Mouse (Mus musculus): ENCODE measurements at regions not wholly inside any gene's neighbourhood (a gene's known extent, or its start where the extent isn't known, plus 50 kb on each side); places are given as distances from the start of the nearest gene placed in this dataset.
"Not testable (repeated sequence)": the region's sequence is repeated elsewhere in the genome, so short reads cannot be mapped to it uniquely, and the experiment has no call there.

DNA sequence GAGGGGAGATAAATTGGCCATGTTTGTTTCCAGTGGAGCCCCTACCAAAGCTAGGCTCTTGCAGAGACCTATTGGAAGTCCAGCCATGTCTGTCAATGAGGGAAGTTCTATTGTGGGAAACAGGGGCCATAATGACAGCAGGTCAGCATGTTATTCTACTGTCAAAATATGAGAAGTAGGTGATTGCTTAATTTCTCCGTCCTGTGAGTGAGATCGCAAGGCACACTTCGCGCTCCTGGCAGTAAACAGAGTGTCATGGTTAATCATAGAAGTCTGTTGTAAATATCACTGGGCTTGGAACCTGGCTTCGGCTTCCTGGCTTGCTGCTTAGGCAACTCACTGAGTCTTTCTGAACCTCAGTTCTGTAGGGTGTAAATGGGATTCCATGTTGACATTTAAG, 72.5 kb upstream of the Ccdc122 start:
- DNase-seq (ENCODE audit: low spot score) = no peak

DNA sequence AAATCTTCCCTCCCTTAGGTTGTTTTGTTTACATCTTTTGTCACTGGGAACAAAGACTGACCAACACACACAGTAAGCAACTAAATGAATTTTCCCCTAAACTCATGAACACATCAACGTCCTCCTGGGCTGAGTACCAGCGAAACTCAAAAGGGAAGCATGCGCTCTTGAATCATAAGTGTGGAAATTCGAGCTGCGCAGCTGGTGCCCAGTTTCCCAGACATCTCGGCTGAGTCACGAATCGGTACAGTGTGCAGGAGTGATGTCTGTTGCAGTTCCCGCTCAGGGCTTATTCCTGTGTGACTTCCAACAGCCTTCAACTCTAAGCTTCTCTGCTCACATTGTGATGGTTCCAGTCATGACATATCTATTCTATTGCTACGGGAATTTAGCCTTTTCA, 77.7 kb upstream of the Ccdc122 start:
- no peak for DNase-seq (ENCODE audit: low spot score)

DNA sequence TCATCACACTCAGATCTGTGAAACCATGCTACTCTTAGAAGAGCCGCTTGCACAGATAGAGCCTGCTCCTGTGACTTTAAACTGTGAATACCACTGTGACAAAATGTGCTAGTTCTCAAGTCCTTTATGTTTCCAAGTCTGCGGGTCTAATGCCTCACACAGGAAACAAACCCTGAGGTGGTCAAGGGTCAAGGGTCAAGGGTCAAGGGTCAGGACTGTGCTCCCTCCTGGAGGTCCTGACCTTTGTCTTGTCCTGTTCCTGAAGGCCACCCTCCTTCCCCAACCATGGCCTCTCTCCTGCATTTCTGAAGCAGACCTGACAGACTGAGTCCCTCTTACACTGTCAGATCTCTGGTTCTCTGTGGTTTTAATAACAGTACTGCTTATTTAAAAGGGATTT, 79.4 kb upstream of the Ccdc122 start:
- DNase-seq (ENCODE audit: low spot score) = no peak

DNA sequence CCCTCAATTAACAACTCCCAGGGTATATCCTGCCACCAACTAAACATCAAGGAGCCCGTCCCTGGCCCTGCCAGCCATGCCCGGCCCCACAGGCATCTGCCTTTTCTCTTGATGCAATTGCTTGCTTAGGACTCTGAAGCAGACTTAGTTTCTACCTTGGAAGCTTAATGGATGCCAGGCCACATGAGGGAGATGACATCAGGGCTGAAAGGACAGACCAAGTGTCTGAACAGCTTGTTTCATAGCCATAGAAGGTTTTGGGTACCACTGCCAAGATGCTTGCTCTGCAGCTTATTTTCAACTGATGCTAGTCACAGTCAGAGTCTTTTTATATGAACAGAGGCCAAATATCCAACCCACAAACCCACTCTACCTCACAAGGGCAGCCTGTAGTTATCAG, 83.4 kb upstream of the Ccdc122 start:
- no peak for DNase-seq (ENCODE audit: low spot score)

DNA sequence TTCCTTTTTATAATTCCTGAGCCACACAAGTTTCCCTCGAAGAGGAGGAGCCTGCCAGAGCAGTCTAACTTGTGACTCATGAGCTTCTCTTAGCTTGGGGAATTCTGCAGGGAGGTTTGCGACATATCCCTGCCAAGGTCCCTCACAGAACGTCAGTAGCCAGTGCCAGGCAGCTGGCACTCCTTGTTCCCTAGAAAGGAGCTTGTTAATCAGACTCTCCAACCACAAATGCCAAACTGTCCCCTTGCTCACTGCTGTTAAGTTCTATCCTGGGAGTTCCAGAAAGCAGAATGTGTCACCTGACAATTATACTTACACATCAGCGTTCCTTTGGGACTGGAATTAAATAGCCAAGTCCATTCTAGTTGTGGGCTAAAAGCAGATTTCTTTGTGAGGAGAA, 85.1 kb upstream of the Ccdc122 start:
- DNase-seq (ENCODE audit: low spot score) = peak; percentile 24

DNA sequence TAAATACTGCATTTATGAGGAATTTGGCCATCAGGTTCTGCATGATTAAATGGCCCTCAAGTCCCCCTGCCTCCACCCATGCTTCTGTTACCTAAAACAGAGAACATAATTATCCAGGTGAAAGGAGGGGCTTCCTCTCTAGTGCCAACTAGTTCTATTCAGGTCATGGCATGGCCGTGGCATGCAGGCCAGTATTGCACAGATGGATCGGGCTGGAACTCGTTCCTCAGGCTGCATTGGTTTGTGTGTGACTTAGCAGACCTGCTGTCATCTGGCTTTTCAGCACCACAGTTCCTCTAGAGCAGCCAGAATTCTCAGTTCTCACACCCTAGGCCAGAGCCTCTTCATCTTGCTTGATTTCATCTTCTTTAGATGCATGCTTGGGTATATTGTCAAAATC, 87.2 kb upstream of the Ccdc122 start:
- no peak for DNase-seq (ENCODE audit: low spot score)

DNA sequence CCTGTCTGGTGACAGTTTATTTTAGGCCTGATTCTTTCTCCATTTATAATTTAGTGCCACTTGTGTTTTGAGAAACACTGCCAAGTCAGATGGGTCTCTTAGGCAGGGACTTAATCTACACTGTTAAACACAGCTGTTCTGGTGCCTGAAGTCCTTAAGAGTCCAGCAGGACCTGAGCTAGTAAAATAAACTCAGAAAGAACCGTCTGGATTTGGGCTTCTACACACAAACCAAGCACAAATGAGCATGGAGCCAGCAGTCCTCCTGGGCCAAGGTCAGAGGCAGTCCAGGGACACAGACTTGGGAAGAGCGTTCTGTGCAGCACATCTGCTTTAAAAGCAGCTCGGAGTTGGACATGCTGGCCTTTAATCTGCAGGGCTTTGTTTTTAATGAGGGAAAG, 87.6 kb upstream of the Ccdc122 start:
- peak; percentile 5 for DNase-seq (ENCODE audit: low spot score)

DNA sequence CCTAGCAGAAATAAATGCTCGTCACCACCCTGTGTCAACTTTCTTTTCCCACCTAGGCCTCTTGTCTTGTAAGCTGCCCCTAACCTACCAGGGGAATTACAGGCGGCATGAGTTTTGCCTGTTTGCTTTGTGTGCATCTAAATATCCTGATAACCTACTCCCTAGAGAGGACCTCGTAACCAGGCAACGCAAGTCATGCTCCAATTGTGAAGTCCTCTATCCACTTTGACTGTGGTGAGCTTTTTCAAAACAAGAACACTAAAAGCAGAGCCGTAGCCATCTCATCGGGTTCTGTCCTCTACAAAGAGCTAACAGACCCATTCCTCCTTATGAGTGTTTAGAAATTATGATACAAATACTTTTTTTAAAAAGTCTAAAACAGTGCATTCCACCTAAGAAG, 88.1 kb upstream of the Ccdc122 start:
- no peak for DNase-seq (ENCODE audit: low spot score)

DNA sequence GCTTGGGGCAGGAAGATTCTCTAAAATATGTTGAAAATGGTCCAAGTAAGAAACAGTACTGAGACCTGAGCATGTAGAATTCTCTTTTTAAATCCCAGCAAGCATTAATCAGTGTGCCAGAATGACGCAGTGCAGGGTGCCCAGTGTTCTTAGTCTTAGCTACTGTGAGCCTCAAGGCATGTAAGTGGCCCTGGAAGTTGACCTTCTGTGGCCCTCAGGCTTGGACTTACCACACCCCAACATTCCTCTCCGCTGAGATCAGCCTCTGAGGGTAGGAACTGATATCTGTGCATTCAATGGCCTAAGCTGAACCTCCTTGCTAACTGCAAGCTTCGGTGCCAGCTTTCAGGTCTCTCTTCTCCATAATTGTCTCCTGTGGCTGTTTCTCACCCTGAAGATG, 89.4 kb upstream of the Ccdc122 start:
- DNase-seq (ENCODE audit: low spot score) = no peak

DNA sequence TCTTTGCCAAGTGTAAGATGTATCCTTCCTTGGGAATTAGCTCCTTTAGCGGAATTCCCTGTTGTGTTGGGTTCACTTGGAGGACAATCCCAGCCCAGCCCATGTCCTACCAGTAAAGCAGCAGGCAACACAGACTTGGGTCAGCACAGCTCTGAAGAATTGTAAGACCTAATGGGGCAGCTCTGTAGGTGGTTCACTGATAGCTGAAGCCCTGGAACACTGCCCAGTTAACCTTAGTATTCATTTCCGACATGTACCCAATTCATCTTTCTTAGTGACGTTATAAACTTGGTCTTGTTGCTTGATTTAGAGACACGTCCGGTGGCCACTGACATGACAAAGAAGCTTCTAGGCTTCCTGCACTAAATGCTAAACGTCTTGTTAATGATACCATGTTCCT, 90.9 kb upstream of the Ccdc122 start:
- no peak for DNase-seq (ENCODE audit: low spot score)

DNA sequence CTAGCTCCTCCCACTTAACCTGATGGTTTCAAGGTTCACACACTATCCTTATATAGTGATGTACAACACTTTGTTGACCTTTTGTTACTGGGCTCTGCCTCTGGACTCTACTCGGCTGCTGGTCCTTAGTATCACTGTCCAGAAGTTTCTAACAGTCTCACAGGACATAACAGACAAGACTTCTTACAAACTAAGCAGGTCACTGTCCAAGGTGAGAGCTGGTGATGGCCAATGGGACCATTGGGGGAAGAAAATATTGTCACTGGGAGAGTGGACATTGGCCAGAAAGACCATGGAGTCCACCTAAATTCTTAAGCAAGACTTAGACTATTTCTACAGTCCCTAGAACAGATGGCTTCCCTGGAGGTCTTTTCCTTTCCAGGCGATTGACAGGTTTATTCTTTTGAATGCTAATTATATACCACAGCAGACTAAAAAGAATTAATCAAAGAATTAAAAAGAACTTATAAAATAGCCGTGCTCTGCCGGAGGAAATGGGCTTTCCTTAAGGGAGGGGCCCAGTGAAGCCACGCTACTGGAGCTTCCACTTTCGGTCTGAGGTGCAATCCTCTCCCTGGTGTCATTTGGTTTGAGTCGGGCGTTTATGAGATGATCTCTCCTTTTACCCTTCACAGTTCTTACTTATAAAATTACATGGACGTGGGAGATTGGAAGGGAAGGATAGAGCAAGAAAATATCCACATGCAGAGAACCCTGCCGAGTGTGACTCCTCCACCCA, 94.9 kb upstream of the Ccdc122 start:
- DNase-seq (ENCODE audit: low spot score) = no peak

DNA sequence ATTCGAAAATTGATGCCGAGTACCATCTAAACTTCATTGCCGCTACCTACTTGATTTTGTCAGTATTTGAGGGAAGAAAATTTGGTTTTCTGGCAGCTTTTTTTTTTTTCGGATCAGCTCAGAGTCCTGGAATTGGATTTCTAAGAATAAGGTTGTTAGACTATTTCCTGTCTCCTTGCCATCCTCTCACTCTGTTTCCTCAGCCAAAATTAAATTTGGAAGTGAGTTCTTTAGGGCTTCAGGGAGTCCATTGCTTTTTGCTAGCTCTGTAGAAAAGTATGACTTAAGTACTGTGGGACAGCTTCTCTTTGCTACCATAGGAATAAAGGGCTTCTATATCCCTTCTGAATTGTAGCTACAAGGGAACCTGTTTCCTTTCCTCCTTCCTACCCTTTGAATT, 96.1 kb upstream of the Ccdc122 start:
- DNase-seq (ENCODE audit: low spot score) = no peak

DNA sequence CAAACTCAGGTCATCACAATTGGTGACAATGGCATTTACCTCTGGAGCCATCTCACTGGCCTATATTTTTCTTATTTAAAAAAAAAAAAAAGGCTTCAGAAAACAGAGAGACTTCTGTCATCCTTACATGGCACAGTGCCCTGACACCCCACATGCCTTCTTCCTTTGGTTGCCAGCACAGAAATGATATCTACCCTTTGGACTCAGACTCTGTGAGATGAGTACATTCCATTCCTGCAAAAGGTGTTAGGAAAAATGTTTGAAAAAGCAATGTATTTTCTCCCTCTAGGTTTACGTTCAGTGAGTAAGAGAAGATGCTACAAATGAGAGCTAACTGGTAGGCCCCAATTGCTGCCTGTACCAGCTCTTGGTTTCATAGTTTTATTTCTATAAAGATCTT, 99.9 kb upstream of the Ccdc122 start:
- no peak for DNase-seq (ENCODE audit: low spot score)

DNA sequence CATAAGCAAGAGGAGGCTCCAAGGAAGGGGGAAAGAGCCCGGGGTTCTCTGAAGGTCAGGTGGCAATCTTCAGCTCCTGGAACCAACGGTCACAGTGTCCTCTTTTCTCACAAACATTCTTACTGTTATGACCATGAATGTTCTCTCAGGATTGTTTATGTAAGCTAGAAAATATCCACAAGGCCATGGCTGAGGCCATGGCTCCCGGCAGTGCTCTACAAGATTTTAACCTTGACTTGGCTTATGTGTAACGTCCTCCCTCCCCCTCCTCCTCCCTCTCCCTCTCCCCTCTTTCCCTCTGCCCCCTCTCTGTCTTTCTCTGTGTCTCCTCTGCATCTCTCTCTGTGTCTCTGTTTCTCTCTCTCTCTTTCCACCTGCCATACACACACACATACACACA, 100.5 kb upstream of the Ccdc122 start:
- DNase-seq (ENCODE audit: low spot score) = not testable (repeated sequence)

DNA sequence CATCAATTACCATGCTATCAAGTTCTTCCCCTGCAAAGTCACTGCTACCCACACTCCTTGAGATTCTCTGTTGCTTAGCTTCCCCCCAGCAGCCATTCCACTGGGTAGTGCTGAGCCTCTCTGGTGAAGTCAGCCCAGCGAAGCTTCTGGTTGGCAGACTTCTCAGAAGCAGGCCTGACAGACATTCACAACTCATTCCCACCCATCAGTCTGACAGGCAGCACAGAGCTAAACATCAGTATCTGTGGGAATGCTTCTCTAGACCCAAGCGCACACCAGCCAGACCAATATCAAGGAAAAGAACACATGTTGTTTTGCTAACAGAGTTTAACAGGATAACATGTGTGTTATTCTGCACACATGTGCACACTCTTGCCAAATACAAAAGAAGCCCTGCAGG, 101.1 kb upstream of the Ccdc122 start:
- no peak for DNase-seq (ENCODE audit: low spot score)

DNA sequence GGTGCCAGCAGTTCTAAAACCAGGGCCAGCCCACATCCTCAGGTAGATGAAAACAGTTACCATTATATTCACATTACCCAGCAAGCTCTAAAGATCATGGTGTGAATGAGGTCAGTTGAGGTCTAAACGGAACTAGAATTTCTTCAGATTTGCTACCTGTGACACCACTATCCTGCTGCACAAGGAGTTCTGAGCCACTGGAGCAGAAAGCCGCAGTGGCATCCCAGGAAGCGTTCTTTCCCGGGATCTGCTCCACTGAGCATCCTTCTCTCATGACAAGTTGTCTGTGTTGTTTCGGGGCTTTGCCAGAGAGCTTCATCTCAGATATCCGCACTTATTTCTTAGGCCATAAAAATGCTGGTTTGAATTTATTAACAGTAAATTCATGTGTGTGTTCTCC, 103.7 kb upstream of the Ccdc122 start:
- no peak for DNase-seq (ENCODE audit: low spot score)

DNA sequence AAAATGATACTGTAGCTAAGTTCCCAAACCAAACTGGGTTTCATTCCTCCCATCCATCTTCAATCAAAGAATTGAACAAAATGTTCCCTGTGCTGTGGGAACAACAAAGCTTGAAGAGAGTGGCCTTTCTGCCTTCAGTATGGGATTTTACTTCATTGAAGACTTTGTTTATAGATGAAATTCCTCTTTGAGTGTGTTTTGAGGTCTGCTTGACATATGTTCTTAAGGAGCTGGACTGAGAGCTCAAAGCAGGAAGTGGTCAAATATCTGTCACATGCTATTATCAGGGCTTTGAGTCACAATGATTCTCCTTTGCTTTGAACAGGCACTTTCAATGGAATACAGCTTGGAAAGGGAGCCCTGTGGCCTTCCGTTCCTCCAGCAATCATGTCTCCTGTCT, 105.2 kb upstream of the Ccdc122 start:
- DNase-seq (ENCODE audit: low spot score) = no peak

DNA sequence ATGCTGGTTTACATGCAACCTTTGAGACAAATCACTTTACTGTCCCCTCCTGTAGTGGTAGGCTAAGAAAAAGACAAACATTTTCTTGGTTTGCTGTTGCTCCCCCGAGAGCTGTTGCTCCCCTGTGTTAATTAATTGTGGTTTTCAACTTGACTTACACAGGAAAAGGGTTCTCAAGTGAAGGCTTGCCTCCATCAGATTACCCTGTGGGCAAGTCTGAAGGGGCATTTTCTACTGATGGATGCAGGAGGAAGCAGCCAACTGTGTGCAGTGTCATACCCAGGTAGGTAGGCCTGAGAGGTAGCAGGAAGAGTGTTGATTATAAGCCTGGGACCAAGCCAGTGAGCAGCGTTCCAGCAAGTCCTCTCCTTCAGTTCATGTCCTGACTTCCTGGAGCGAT, 107.0 kb upstream of the Ccdc122 start:
- DNase-seq (ENCODE audit: low spot score) = no peak

DNA sequence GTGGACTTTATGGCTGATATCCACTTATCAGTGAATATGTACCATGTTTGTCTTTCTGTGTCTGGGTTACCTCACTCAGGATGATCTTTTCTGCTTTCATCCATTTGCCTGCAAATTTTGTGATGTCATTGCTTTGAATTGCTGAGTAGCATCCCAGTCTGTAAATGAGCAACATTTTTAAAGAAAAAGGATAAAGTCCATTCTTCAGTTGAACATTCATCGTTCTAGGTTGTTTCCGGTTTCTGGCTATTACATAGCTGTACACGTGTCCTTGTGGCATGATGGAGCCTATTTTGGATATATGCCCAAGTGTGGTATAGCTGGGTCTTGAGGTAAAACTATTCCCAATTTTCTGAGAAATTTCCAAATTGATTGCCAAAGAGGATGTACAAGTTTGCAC, 107.9 kb upstream of the Ccdc122 start:
- no peak for DNase-seq (ENCODE audit: low spot score)

DNA sequence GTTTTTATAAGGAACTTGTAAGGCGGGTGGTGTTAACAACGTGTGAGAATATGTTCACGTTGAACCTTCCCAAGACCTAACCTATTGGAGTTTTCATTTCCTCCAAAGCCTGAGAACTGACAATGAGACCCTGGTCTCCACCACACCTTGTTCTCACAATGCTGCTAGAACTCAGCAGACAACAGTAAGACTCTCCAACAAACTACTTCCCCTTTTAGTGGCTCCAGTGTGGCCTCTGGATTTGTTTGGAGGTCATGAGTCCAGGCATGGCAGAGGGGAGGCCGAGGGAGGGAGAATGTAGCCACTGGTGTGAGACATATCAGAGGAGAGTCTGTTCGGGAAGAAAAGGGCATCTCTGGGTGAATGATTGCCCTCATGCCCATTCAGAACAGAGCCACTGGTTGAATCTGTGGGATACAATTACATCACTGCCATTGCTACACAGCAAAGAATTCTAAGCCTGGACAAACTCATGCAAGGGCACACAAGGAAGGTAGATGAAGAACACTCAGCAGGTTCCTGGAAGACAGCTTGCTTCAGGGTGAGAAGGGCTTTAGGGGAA, 109.2 kb upstream of the Ccdc122 start:
- no peak for DNase-seq (ENCODE audit: low spot score)

DNA sequence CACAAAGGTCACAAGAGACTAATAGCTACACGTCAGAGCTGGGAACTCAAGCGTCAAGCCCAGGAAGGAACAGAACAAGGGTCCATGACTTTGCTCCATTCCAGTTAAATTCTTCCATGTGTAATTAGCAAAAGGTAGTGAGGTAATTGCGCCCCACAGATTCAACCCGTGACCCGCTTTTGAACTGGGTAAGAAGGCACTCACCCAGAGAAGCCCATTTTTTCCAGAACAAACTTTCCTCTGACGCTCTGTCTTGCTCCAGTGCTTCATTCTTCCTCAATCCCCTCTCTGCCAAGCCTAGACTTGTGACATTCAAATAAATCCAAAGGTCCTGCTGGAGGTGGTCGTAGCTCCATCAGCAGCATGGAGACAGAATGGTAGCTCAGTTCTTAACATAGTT, 110.2 kb upstream of the Ccdc122 start:
- DNase-seq (ENCODE audit: low spot score) = no peak

DNA sequence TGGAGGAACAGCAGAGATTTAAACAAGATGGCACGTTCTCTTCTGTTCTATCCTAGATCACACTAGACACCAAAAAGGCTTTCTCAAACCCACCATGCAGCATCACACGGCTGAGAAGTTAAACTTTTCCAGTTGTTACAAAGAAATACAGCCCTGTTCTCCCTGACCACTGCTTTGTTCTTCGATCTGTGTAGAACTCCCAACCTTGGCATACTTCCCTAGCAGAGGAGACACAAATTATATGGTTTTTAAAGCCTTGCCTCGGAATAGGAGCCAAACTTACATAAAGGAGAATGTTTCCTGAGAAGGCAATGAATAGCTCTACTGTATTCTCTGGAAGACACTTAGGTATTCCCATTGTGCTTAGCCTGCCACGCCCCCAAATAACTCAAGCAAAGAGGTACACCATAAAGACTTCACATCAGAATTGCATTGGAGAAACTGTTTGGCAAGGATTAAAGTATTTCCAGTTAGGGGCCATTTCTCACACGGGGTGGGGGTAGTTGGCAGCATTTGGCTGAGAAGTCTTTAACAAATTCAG, 114.1 kb upstream of the Ccdc122 start:
- DNase-seq (ENCODE audit: low spot score) = no peak

DNA sequence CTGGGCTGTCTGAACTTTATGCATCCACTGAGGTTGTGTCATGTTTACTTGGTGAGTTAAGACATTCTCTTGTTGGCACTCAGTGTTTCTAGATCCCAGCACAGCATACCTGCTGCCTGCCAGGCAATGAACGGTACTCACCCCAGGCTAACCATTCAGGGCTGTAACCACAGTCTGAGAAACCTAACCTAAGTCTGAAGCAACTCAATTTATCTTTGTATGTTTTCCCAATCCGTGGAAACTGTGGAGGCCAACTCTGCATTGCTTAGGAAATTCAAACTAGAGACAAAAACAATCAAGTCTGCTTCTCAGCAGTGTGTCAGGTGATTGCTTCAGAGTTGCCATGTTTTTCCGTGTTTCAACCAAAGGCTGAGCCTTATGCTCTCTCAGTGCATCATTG, 118.5 kb upstream of the Ccdc122 start:
- no peak for DNase-seq (ENCODE audit: low spot score)

All from MN1 (cell line).